Mouse (Mus musculus) bone marrow, adult 2 months (tissue): ENCODE results near the gene Myadml2.

Experiments used
- CTCF ChIP-seq: fragments of 200-500 bp; IDR thresholded peaks from 2 replicates; pipeline ENCODE4 v1.5.1; 2011; ENCODE audit warnings: low read length, control low read depth; ENCODE audit not compliant: control insufficient read depth, insufficient read depth
- POLR2A ChIP-seq: fragments of 200-500 bp; IDR thresholded peaks from 2 replicates; pipeline ENCODE4 v1.6.1; 2011; ENCODE audit warnings: low read depth, mild to moderate bottlenecking, control low read depth, low read length, borderline replicate concordance; ENCODE audit not compliant: control insufficient read depth

DNA sequence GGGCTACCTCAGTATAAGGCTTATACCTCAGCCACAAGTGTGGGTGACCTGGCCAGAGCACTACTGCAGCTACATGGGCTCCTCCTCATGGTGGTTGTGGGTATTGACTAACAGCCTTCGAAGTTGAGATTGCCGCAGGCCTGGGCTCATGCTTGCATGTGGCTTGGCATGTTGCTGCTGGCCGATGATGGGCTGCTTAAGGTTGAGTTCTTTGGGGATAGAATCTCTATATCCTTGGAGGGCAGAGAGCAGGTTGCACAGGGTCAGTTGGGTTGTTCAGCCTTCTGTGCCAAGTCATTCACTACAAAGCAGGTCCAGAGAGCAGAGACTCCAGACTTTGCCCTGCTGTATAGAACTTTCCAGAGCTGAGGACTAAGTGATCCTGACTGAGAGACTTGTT, 32.0 kb upstream of the Myadml2 start:
- TF ChIP-seq CTCF: peak; percentile 67
- no peak for TF ChIP-seq POLR2A
